Mouse (Mus musculus): ENCODE results near the gene Snrnp40. TPM values are rescaled to one million over a fixed set of nuclear protein-coding genes. Genes with fewer than 3 reads are reported as not detected.

Snrnp40 gene
- polyA plus RNA-seq, 1 experiment from 2014 or later: 251 TPM

DNA sequence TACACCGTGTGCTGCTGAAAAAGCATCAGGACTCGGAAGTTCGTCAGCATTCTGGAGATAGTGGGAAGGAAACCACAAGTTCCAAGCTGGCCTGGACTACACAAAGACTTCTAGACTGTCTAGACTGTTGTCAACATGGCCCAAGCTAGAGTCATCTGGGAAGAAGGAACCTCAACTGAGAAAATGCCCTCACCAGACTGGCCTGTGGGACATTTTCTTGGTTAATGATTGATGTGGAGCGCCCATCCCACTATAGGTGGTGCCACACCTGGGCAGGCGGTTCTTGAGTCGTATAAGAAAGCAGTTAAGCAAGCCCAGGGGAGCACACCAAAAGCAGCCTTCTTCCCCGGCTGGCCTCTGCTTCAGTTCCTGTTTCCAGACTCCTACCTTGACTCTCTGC, 7.3 kb upstream of the Snrnp40 start:
- H3K4me1 ChIP-seq (ENCODE audit: control insufficient read depth, insufficient read depth, low read length): no peaks in the 10 kb centered on the region
- H3K36me3 ChIP-seq (ENCODE audit: control insufficient read depth, insufficient read depth, low read length): peaks cover 10% of the 10 kb centered on the region
- DNase-seq (ENCODE audit: low spot score) (no peak), ATAC-seq (ENCODE audit: insufficient number of reproducible peaks, low FRiP score, low TSS enrichment, low read depth) (no peak)
- no peak overlapping the region for H3K27ac ChIP-seq (replicated peaks; ENCODE audit: low read depth, low read length)
- WGBS: 91% methylated on average over 7 of the region's 7 CpGs
- no peak overlapping the region for H3K4me2 ChIP-seq (ENCODE audit: low read depth, severe bottlenecking)
- H3K9me3 ChIP-seq (ENCODE audit: control insufficient read depth, low read length): no peaks in the 10 kb centered on the region
- no peak overlapping the region for H3K4me3 ChIP-seq (ENCODE audit: low read depth, low read length)
- no peaks in the 10 kb centered on the region for H3K27me3 ChIP-seq (ENCODE audit: control insufficient read depth, insufficient read depth, low read length)
- H3K9ac ChIP-seq (ENCODE audit: low read length): no peak overlapping the region

DNA sequence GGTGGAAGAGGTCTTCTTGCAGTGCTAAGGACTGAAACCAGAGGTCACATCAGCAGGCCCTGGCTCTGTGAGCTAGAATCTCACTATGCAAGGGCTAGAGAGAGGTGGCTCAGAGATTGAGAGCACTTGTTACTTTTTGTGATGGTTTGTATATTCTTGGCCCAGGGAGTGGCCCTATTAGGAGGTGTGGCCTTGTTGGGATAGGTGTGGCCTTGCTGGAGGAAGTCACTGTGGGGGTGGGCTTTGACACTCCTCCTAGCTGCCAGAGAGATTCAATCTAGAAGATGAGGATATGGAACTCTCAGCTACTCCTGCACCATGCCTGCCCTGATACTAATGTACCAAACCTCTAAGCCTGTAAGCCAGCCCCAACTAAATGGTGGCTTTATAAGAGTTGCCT, 2.0 kb upstream of the Snrnp40 start:
- H3K36me3 ChIP-seq (ENCODE audit: control insufficient read depth, insufficient read depth, low read length): peaks cover 2% of the 10 kb centered on the region; the same call in 1 of the 2 replicates
- no peak for ATAC-seq (ENCODE audit: insufficient number of reproducible peaks, low FRiP score, low TSS enrichment, low read depth)
- no peak overlapping the region for H3K9ac ChIP-seq (ENCODE audit: low read length)

DNA sequence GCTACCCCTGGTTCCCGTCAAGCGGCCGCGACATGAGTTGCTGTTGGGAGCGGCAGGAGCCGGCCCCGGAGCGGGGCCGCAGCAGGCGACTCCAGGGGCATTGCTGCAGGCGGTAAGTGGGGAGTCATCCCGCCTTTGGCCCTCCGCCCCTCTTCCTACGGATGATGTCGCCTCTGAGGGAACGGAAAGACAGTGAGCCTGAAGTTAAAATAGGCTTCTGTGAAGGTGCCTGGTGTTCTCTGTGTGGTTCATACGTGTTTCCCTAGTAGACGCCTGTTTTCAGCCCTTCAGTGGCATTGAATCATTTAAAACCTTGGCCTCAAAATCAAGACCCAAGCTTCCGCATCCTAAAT, 282 bp downstream of the Snrnp40 start:
- no peaks in the 10 kb centered on the region for H3K9me3 ChIP-seq (ENCODE audit: control insufficient read depth, low read length)
- H3K9ac ChIP-seq (ENCODE audit: low read length): peak overlapping the region; percentile 82
- no peak overlapping the region for H3K27ac ChIP-seq (replicated peaks; ENCODE audit: low read depth, low read length)
- peak overlapping the region; percentile 55 for H3K4me2 ChIP-seq (ENCODE audit: low read depth, severe bottlenecking)
- H3K36me3 ChIP-seq (ENCODE audit: control insufficient read depth, insufficient read depth, low read length): peaks cover 6% of the 10 kb centered on the region
- no peaks in the 10 kb centered on the region for H3K27me3 ChIP-seq (ENCODE audit: control insufficient read depth, insufficient read depth, low read length)
- DNase-seq (ENCODE audit: low spot score) (no peak), ATAC-seq (ENCODE audit: insufficient number of reproducible peaks, low FRiP score, low TSS enrichment, low read depth) (no peak)
- H3K4me1 ChIP-seq (ENCODE audit: control insufficient read depth, insufficient read depth, low read length): peaks cover 4% of the 10 kb centered on the region; the same call in 1 of the 2 replicates
- peak overlapping the region; percentile 70 for H3K4me3 ChIP-seq (ENCODE audit: low read depth, low read length)
- WGBS: under 1% methylated on average over 19 of the region's 19 CpGs

More for the DNA sequence above, 2.0 kb upstream of the Snrnp40 start:
- Histone ChIP-seq H3K4me3 (ENCODE audit: low read depth, low read length) (no peak overlapping the region), H3K4me2 (ENCODE audit: low read depth, severe bottlenecking) (no peak overlapping the region), H3K27me3 (ENCODE audit: control insufficient read depth, insufficient read depth, low read length) (no peaks in the 10 kb centered on the region), H3K9me3 (ENCODE audit: control insufficient read depth, low read length) (no peaks in the 10 kb centered on the region), H3K27ac (replicated peaks; ENCODE audit: low read depth, low read length) (no peak overlapping the region), H3K4me1 (ENCODE audit: control insufficient read depth, insufficient read depth, low read length) (peaks cover 4% of the 10 kb centered on the region; the same call in 1 of the 2 replicates)
- DNase-seq (ENCODE audit: low spot score): no peak

DNA sequence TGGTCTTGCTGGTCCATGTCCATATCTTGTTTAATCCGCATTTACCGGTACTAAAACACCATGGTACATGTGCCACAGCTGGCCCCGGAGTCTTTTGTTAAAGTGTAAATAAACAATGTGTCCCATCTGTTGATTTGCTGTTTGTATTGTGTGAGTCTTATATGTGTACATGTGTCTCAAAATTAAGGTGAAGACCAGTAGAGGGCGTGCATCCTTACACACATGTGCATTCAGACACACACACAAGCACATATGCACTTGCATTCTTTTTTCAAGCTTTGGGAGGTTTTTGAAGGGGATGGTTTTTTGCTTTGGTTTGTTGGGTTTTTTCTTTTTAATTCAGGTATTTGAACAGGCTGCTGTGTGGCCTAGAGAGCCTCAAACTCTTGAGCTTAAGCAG, 16.7 kb downstream of the Snrnp40 start:
- Histone ChIP-seq H3K4me3 (ENCODE audit: low read depth, low read length) (no peak overlapping the region), H3K9me3 (ENCODE audit: control insufficient read depth, low read length) (no peaks in the 10 kb centered on the region), H3K27me3 (ENCODE audit: control insufficient read depth, insufficient read depth, low read length) (no peaks in the 10 kb centered on the region), H3K9ac (ENCODE audit: low read length) (no peak overlapping the region), H3K27ac (replicated peaks; ENCODE audit: low read depth, low read length) (no peak overlapping the region), H3K4me2 (ENCODE audit: low read depth, severe bottlenecking) (no peak overlapping the region), H3K4me1 (ENCODE audit: control insufficient read depth, insufficient read depth, low read length) (no peaks in the 10 kb centered on the region), H3K36me3 (ENCODE audit: control insufficient read depth, insufficient read depth, low read length) (peaks cover 34% of the 10 kb centered on the region)
- DNase-seq (ENCODE audit: low spot score): no peak
- no peak for ATAC-seq (ENCODE audit: insufficient number of reproducible peaks, low FRiP score, low TSS enrichment, low read depth)
- 96% methylated on average over 4 of the region's 4 CpGs for WGBS

DNA sequence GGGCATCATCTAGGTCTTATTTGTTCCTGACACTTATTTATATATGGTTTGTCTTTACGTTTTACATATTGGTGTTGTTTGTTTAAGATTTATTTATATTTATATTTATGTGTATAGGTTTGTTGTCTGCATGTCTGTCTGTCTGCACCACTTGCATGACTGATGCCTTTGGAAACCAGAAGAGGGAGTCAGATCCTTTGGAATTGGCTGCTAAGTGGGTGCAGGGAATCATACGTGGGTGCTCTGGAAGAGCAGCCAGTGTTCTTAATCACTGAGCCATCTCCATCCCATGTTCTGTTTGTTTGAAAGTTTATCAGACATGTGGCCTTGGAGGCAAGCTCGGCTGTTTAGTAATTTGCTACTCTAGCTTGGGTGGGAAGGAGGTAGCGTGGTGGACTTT, 17.6 kb downstream of the Snrnp40 start:
- H3K9ac ChIP-seq (ENCODE audit: low read length): no peak overlapping the region
- H3K4me2 ChIP-seq (ENCODE audit: low read depth, severe bottlenecking): no peak overlapping the region
- peaks cover 34% of the 10 kb centered on the region for H3K36me3 ChIP-seq (ENCODE audit: control insufficient read depth, insufficient read depth, low read length)
- H3K27me3 ChIP-seq (ENCODE audit: control insufficient read depth, insufficient read depth, low read length): no peaks in the 10 kb centered on the region
- DNase-seq (ENCODE audit: low spot score) (no peak), ATAC-seq (ENCODE audit: insufficient number of reproducible peaks, low FRiP score, low TSS enrichment, low read depth) (no peak)
- no peaks in the 10 kb centered on the region for H3K9me3 ChIP-seq (ENCODE audit: control insufficient read depth, low read length)
- 88% methylated on average over 4 of the region's 4 CpGs for WGBS
- H3K4me1 ChIP-seq (ENCODE audit: control insufficient read depth, insufficient read depth, low read length): no peaks in the 10 kb centered on the region
- H3K27ac ChIP-seq (replicated peaks; ENCODE audit: low read depth, low read length): no peak overlapping the region
- H3K4me3 ChIP-seq (ENCODE audit: low read depth, low read length): no peak overlapping the region

DNA sequence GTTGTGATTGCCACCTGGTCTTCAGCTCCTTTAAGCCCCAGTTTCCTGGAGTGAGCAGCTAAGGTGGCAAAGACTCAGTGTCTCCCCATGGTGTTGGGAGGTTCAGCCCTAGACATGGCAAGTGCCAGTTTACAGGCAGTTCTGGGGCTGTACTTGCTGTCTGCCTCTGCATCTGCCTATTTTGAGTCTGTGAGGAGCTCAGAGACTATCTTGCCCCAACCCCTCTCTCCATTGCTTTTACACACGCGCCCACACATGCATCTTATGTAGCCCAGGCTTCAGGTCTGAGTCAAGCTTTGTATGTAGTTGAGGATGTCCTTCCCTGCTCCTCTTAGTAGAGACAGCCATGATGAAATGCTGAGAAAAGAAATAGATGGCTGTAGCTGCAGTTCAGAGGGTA, 19.2 kb downstream of the Snrnp40 start:
- DNase-seq (ENCODE audit: low spot score): no peak
- Histone ChIP-seq H3K9ac (ENCODE audit: low read length) (no peak overlapping the region), H3K9me3 (ENCODE audit: control insufficient read depth, low read length) (no peaks in the 10 kb centered on the region)

DNA sequence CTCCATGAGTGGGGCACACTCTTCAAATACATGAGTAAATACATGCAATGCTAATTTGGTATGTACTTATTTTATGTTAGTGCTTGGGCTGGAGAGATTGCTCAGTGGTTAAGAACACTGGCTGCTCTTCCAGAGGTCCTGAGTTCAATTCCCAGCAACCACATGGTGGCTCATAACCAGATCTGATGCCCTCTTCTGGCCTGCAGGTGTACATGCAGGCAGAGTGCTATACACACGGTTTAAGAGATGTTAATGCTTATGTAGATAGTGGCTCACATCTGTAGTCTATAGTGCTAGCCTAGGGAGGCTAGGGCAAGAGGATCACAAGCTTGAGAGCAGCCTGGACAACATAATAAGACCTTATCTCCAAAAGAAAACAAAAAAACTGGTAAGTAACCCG, 20.5 kb downstream of the Snrnp40 start:
- H3K4me3 ChIP-seq (ENCODE audit: low read depth, low read length): no peak overlapping the region
- no peaks in the 10 kb centered on the region for H3K4me1 ChIP-seq (ENCODE audit: control insufficient read depth, insufficient read depth, low read length)
- H3K27ac ChIP-seq (replicated peaks; ENCODE audit: low read depth, low read length): no peak overlapping the region
- peaks cover 38% of the 10 kb centered on the region for H3K36me3 ChIP-seq (ENCODE audit: control insufficient read depth, insufficient read depth, low read length)
- no peaks in the 10 kb centered on the region for H3K27me3 ChIP-seq (ENCODE audit: control insufficient read depth, insufficient read depth, low read length)
- no peaks in the 10 kb centered on the region for H3K9me3 ChIP-seq (ENCODE audit: control insufficient read depth, low read length)
- no peak overlapping the region for H3K9ac ChIP-seq (ENCODE audit: low read length)
- DNase-seq (ENCODE audit: low spot score) (no peak), ATAC-seq (ENCODE audit: insufficient number of reproducible peaks, low FRiP score, low TSS enrichment, low read depth) (no peak)
- H3K4me2 ChIP-seq (ENCODE audit: low read depth, severe bottlenecking): no peak overlapping the region
- WGBS: 89% methylated on average over 2 of the region's 2 CpGs

More for the DNA sequence above, 19.2 kb downstream of the Snrnp40 start:
- H3K4me3 ChIP-seq (ENCODE audit: low read depth, low read length): no peak overlapping the region
- WGBS: 100% methylated on average over 2 of the region's 2 CpGs
- no peak for ATAC-seq (ENCODE audit: insufficient number of reproducible peaks, low FRiP score, low TSS enrichment, low read depth)
- H3K4me2 ChIP-seq (ENCODE audit: low read depth, severe bottlenecking): no peak overlapping the region
- peaks cover 36% of the 10 kb centered on the region for H3K36me3 ChIP-seq (ENCODE audit: control insufficient read depth, insufficient read depth, low read length)
- no peaks in the 10 kb centered on the region for H3K4me1 ChIP-seq (ENCODE audit: control insufficient read depth, insufficient read depth, low read length)
- no peak overlapping the region for H3K27ac ChIP-seq (replicated peaks; ENCODE audit: low read depth, low read length)
- no peaks in the 10 kb centered on the region for H3K27me3 ChIP-seq (ENCODE audit: control insufficient read depth, insufficient read depth, low read length)

DNA sequence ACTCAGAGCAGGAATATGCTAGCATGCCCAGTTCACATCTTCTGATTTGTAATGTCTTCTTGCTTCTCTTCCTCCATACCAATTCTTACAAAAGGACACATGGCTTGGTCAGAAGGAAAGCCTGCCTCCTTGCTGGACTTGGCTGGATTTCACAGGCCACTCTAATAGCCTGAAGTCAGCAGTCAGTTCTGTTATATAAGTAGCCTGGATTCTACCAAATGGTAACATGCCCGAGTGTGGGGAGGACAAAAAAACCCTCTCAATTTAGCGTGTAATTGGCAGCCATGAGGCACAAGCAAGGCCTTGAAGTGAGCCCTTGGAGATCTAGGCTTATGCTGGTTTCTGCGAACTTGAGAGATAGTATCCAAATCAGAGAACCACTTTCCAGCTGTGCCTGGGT, 27.3 kb downstream of the Snrnp40 start:
- no peak for ATAC-seq (ENCODE audit: insufficient number of reproducible peaks, low FRiP score, low TSS enrichment, low read depth)
- H3K36me3 ChIP-seq (ENCODE audit: control insufficient read depth, insufficient read depth, low read length): peaks cover 31% of the 10 kb centered on the region
- 88% methylated on average over 3 of the region's 3 CpGs for WGBS

DNA sequence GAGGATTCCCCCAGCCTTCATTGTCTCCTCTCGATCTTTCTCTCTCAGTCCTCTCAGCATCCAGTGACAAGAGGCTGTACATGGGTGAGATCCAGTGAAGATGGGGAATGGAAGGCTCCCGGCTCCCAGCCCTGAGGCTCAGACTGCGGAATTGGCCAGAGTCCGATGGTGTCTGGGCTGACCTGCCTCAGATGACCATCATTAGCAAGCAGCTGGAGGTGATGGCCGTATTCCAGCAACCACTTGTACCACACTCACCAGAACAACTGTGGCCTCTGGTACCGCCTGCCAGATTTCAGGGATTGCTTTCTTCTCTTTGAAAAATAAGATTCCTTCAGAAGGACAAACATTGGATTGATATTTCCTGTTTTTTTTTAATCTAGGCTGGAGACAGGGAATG, 29.6 kb downstream of the Snrnp40 start:
- no peak overlapping the region for H3K27ac ChIP-seq (replicated peaks; ENCODE audit: low read depth, low read length)
- 89% methylated on average over 6 of the region's 6 CpGs for WGBS
- no peaks in the 10 kb centered on the region for H3K27me3 ChIP-seq (ENCODE audit: control insufficient read depth, insufficient read depth, low read length)

More for the DNA sequence above, 27.3 kb downstream of the Snrnp40 start:
- Histone ChIP-seq H3K9ac (ENCODE audit: low read length) (no peak overlapping the region), H3K4me1 (ENCODE audit: control insufficient read depth, insufficient read depth, low read length) (no peaks in the 10 kb centered on the region), H3K9me3 (ENCODE audit: control insufficient read depth, low read length) (no peaks in the 10 kb centered on the region), H3K27me3 (ENCODE audit: control insufficient read depth, insufficient read depth, low read length) (no peaks in the 10 kb centered on the region), H3K4me2 (ENCODE audit: low read depth, severe bottlenecking) (no peak overlapping the region), H3K27ac (replicated peaks; ENCODE audit: low read depth, low read length) (no peak overlapping the region), H3K4me3 (ENCODE audit: low read depth, low read length) (no peak overlapping the region)
- DNase-seq (ENCODE audit: low spot score): no peak

More for the DNA sequence above, 29.6 kb downstream of the Snrnp40 start:
- Histone ChIP-seq H3K4me1 (ENCODE audit: control insufficient read depth, insufficient read depth, low read length) (no peaks in the 10 kb centered on the region), H3K9me3 (ENCODE audit: control insufficient read depth, low read length) (no peaks in the 10 kb centered on the region), H3K36me3 (ENCODE audit: control insufficient read depth, insufficient read depth, low read length) (peaks cover 23% of the 10 kb centered on the region), H3K9ac (ENCODE audit: low read length) (no peak overlapping the region), H3K4me3 (ENCODE audit: low read depth, low read length) (no peak overlapping the region), H3K4me2 (ENCODE audit: low read depth, severe bottlenecking) (no peak overlapping the region)
- DNase-seq (ENCODE audit: low spot score) (no peak), ATAC-seq (ENCODE audit: insufficient number of reproducible peaks, low FRiP score, low TSS enrichment, low read depth) (no peak)
